Mouse (Mus musculus): ENCODE results near the gene Eppin. TPM values are rescaled to one million over a fixed set of nuclear protein-coding genes. Genes with fewer than 3 reads are reported as not detected.
"Not testable (repeated sequence)": the region's sequence is repeated elsewhere in the genome, so short reads cannot be mapped to it uniquely, and the experiment has no call there.

Gene Eppin
- polyA plus RNA-seq, 1 experiment from 2014 or later, result not detected

GRCm38 (mm10) chr2:164613471-164613870 lies 20.1 kb upstream of the Eppin start, which contains the start of the genes Wfdc6b and Wfdc8:
Gene Wfdc6b, plus strand, starts transcription at chr2:164613522.
Gene Wfdc8, minus strand, starts transcription at chr2:164613626.
- DNase-seq (ENCODE audit: low spot score); H3K4me2 ChIP-seq (ENCODE audit: low read depth, low read length); H3K4me1 ChIP-seq (ENCODE audit: control insufficient read depth, insufficient read depth, low read length); H3K4me3 ChIP-seq (ENCODE audit: low read depth, low read length); H3K36me3 ChIP-seq (replicated peaks; ENCODE audit: control insufficient read depth, insufficient read depth, low read depth, low read length); H3K27me3 ChIP-seq (ENCODE audit: control insufficient read depth, insufficient read depth, low read length); ATAC-seq (replicated peaks; ENCODE audit: insufficient number of reproducible peaks, low FRiP score, low TSS enrichment, low read depth); H3K9me3 ChIP-seq (replicated peaks; ENCODE audit: control insufficient read depth, low read length); H3K27ac ChIP-seq (replicated peaks; ENCODE audit: low read depth, low read length); H3K9ac ChIP-seq (replicated peaks; ENCODE audit: low read length): not testable (repeated sequence)
- WGBS, result 63% methylated on average over 8 of the region's 8 CpGs

- no peak overlapping the region for H3K4me2 ChIP-seq (ENCODE audit: low read depth, low read length)
- no peak for ATAC-seq (replicated peaks; ENCODE audit: insufficient number of reproducible peaks, low FRiP score, low TSS enrichment, low read depth)
Measured at GRCm38 (mm10) chr2:164608781-164609180, 15.4 kb upstream of the Eppin start.

GRCm38 (mm10) chr2:164604411-164604810 lies 11.0 kb upstream of the Eppin start:
- Histone ChIP-seq H3K36me3 (replicated peaks; ENCODE audit: control insufficient read depth, insufficient read depth, low read depth, low read length) (no peaks in the 10 kb centered on the region), H3K9ac (replicated peaks; ENCODE audit: low read length) (no peak overlapping the region), H3K9me3 (replicated peaks; ENCODE audit: control insufficient read depth, low read length) (no peaks in the 10 kb centered on the region), H3K27ac (replicated peaks; ENCODE audit: low read depth, low read length) (no peak overlapping the region), H3K4me1 (ENCODE audit: control insufficient read depth, insufficient read depth, low read length) (no peaks in the 10 kb centered on the region), H3K27me3 (ENCODE audit: control insufficient read depth, insufficient read depth, low read length) (no peaks in the 10 kb centered on the region), H3K4me2 (ENCODE audit: low read depth, low read length) (no peak overlapping the region), H3K4me3 (ENCODE audit: low read depth, low read length) (no peak overlapping the region)
- DNase-seq (ENCODE audit: low spot score), result no peak
- no peak for ATAC-seq (replicated peaks; ENCODE audit: insufficient number of reproducible peaks, low FRiP score, low TSS enrichment, low read depth)
- 90% methylated on average over 8 of the region's 8 CpGs for WGBS

More at GRCm38 (mm10) chr2:164608781-164609180, 15.4 kb upstream of the Eppin start:
- H3K27me3 ChIP-seq (ENCODE audit: control insufficient read depth, insufficient read depth, low read length), result no peaks in the 10 kb centered on the region
- H3K36me3 ChIP-seq (replicated peaks; ENCODE audit: control insufficient read depth, insufficient read depth, low read depth, low read length), result no peaks in the 10 kb centered on the region
- no peak overlapping the region for H3K9ac ChIP-seq (replicated peaks; ENCODE audit: low read length)
- H3K27ac ChIP-seq (replicated peaks; ENCODE audit: low read depth, low read length), result no peak overlapping the region
- no peaks in the 10 kb centered on the region for H3K9me3 ChIP-seq (replicated peaks; ENCODE audit: control insufficient read depth, low read length)
- 79% methylated on average over 6 of the region's 6 CpGs for WGBS
- no peak overlapping the region for H3K4me3 ChIP-seq (ENCODE audit: low read depth, low read length)
- no peaks in the 10 kb centered on the region for H3K4me1 ChIP-seq (ENCODE audit: control insufficient read depth, insufficient read depth, low read length)
- no peak for DNase-seq (ENCODE audit: low spot score)

- Histone ChIP-seq H3K9ac (replicated peaks; ENCODE audit: low read length) (no peak overlapping the region), H3K36me3 (replicated peaks; ENCODE audit: control insufficient read depth, insufficient read depth, low read depth, low read length) (no peaks in the 10 kb centered on the region), H3K4me1 (ENCODE audit: control insufficient read depth, insufficient read depth, low read length) (no peaks in the 10 kb centered on the region), H3K9me3 (replicated peaks; ENCODE audit: control insufficient read depth, low read length) (no peaks in the 10 kb centered on the region), H3K27me3 (ENCODE audit: control insufficient read depth, insufficient read depth, low read length) (no peaks in the 10 kb centered on the region), H3K4me2 (ENCODE audit: low read depth, low read length) (no peak overlapping the region), H3K4me3 (ENCODE audit: low read depth, low read length) (no peak overlapping the region), H3K27ac (replicated peaks; ENCODE audit: low read depth, low read length) (no peak overlapping the region)
- ATAC-seq (replicated peaks; ENCODE audit: insufficient number of reproducible peaks, low FRiP score, low TSS enrichment, low read depth), result no peak
- 87% methylated on average over 3 of the region's 3 CpGs for WGBS
- no peak for DNase-seq (ENCODE audit: low spot score)
Measured at GRCm38 (mm10) chr2:164603482-164603881, 10.1 kb upstream of the Eppin start.

GRCm38 (mm10) chr2:164600179-164600578 lies 6.8 kb upstream of the Eppin start:
- Histone ChIP-seq H3K4me2 (ENCODE audit: low read depth, low read length) (no peak overlapping the region), H3K27me3 (ENCODE audit: control insufficient read depth, insufficient read depth, low read length) (no peaks in the 10 kb centered on the region), H3K9ac (replicated peaks; ENCODE audit: low read length) (no peak overlapping the region), H3K9me3 (replicated peaks; ENCODE audit: control insufficient read depth, low read length) (no peaks in the 10 kb centered on the region), H3K36me3 (replicated peaks; ENCODE audit: control insufficient read depth, insufficient read depth, low read depth, low read length) (no peaks in the 10 kb centered on the region), H3K4me3 (ENCODE audit: low read depth, low read length) (no peak overlapping the region), H3K4me1 (ENCODE audit: control insufficient read depth, insufficient read depth, low read length) (no peaks in the 10 kb centered on the region), H3K27ac (replicated peaks; ENCODE audit: low read depth, low read length) (no peak overlapping the region)
- ATAC-seq (replicated peaks; ENCODE audit: insufficient number of reproducible peaks, low FRiP score, low TSS enrichment, low read depth) (no peak), DNase-seq (ENCODE audit: low spot score) (no peak)
- WGBS, result 64% methylated on average over 3 of the region's 3 CpGs

GRCm38 (mm10) chr2:164592014-164592413 lies 1.4 kb downstream of the Eppin start:
- Histone ChIP-seq H3K4me1 (ENCODE audit: control insufficient read depth, insufficient read depth, low read length) (no peaks in the 10 kb centered on the region), H3K9ac (replicated peaks; ENCODE audit: low read length) (0 out of 2 replicates have a peak overlapping the region, but pooled peaks have one; percentile 25), H3K4me2 (ENCODE audit: low read depth, low read length) (no peak overlapping the region), H3K36me3 (replicated peaks; ENCODE audit: control insufficient read depth, insufficient read depth, low read depth, low read length) (no peaks in the 10 kb centered on the region), H3K4me3 (ENCODE audit: low read depth, low read length) (no peak overlapping the region), H3K9me3 (replicated peaks; ENCODE audit: control insufficient read depth, low read length) (no peaks in the 10 kb centered on the region), H3K27ac (replicated peaks; ENCODE audit: low read depth, low read length) (no peak overlapping the region), H3K27me3 (ENCODE audit: control insufficient read depth, insufficient read depth, low read length) (no peaks in the 10 kb centered on the region)
- 0 out of 2 replicates have a peak, but pooled peaks have one; percentile 44 for ATAC-seq (replicated peaks; ENCODE audit: insufficient number of reproducible peaks, low FRiP score, low TSS enrichment, low read depth)
- peak; percentile 81 for DNase-seq (ENCODE audit: low spot score)
- WGBS, result 5% methylated on average over 4 of the region's 4 CpGs

GRCm38 (mm10) chr2:164585025-164585725 lies 8.2 kb downstream of the Eppin start, which contains the start of gene Wfdc6a:
Gene Wfdc6a, minus strand, starts transcription at chr2:164585447.
- not testable (repeated sequence) for H3K4me1 ChIP-seq (ENCODE audit: control insufficient read depth, insufficient read depth, low read length); H3K27ac ChIP-seq (replicated peaks; ENCODE audit: low read depth, low read length); H3K27me3 ChIP-seq (ENCODE audit: control insufficient read depth, insufficient read depth, low read length); H3K9ac ChIP-seq (replicated peaks; ENCODE audit: low read length); H3K4me2 ChIP-seq (ENCODE audit: low read depth, low read length); H3K9me3 ChIP-seq (replicated peaks; ENCODE audit: control insufficient read depth, low read length); ATAC-seq (replicated peaks; ENCODE audit: insufficient number of reproducible peaks, low FRiP score, low TSS enrichment, low read depth); H3K36me3 ChIP-seq (replicated peaks; ENCODE audit: control insufficient read depth, insufficient read depth, low read depth, low read length); DNase-seq (ENCODE audit: low spot score); H3K4me3 ChIP-seq (ENCODE audit: low read depth, low read length)
- WGBS, result 67% methylated on average over 13 of the region's 13 CpGs

GRCm38 (mm10) chr2:164573359-164573758 lies 20.0 kb downstream of the Eppin start, which contains the start of gene Spint3:
Gene Spint3, minus strand, starts transcription at chr2:164573459.
- H3K27me3 ChIP-seq (ENCODE audit: control insufficient read depth, insufficient read depth, low read length), result not testable (repeated sequence)
- 82% methylated on average over 6 of the region's 6 CpGs for WGBS

More at GRCm38 (mm10) chr2:164573359-164573758, 20.0 kb downstream of the Eppin start, which contains the start of gene Spint3:
- ATAC-seq (replicated peaks; ENCODE audit: insufficient number of reproducible peaks, low FRiP score, low TSS enrichment, low read depth); H3K27ac ChIP-seq (replicated peaks; ENCODE audit: low read depth, low read length); DNase-seq (ENCODE audit: low spot score); H3K4me3 ChIP-seq (ENCODE audit: low read depth, low read length); H3K4me2 ChIP-seq (ENCODE audit: low read depth, low read length); H3K4me1 ChIP-seq (ENCODE audit: control insufficient read depth, insufficient read depth, low read length); H3K9ac ChIP-seq (replicated peaks; ENCODE audit: low read length); H3K36me3 ChIP-seq (replicated peaks; ENCODE audit: control insufficient read depth, insufficient read depth, low read depth, low read length); H3K9me3 ChIP-seq (replicated peaks; ENCODE audit: control insufficient read depth, low read length): not testable (repeated sequence)

All from embryonic facial prominence, embryonic 11.5 days (tissue).